Mouse (Mus musculus) CH12.LX (cell line): ENCODE data around the gene Rcvrn.

Experiments
- CTCF ChIP-seq, 2 experiments: IDR thresholded peaks in 1 of 2; conservative IDR thresholded peaks in 1 of 2; 2 replicates each; pipeline ENCODE4 v1.5.1; 2011 to 2012; ENCODE audit warnings: low read depth in 2 of 2, low read length in 2 of 2, improper control_type of control experiment in 1 of 2, inconsistent platforms in 1 of 2, mild to moderate bottlenecking in 1 of 2, moderate library complexity in 1 of 2
- EP300 ChIP-seq: IDR thresholded peaks from 2 replicates; pipeline ENCODE4 v1.6.1; 2011; ENCODE audit warnings: low read length, improper control_type of control experiment
- HCFC1 ChIP-seq: IDR thresholded peaks from 2 replicates; pipeline ENCODE4 v1.6.1; 2012; ENCODE audit warnings: low read depth, mild to moderate bottlenecking, inconsistent platforms, low read length, improper control_type of control experiment

- peak; percentile 74 to 80 for TF ChIP-seq CTCF (conservative IDR thresholded peaks at IDR 0.05 in 1 of 2, IDR thresholded peaks at IDR 0.05 in 1 of 2; ENCODE audit: low read depth in 2 of 2, low read length in 2 of 2)
- TF ChIP-seq HCFC1 = no peak
- TF ChIP-seq EP300 = no peak
These were observed 42.8 kb upstream of the Rcvrn start for GRCm38 (mm10) chr11:67652194-67652892.
